Mouse (Mus musculus): Measurements from ENCODE around the gene Kdm5a.

- no peak for TF ChIP-seq CTCF (IDR thresholded peaks at IDR 0.05; ENCODE audit: low read depth, low read length)
- no peak for TF ChIP-seq POLR2A (IDR thresholded peaks at IDR 0.05; ENCODE audit: insufficient read depth, low read length)
- TF ChIP-seq EP300 (IDR thresholded peaks at IDR 0.05; ENCODE audit: insufficient read depth, low read depth, low read length) = no peak
These were observed 125.5 kb downstream of the Kdm5a start for GRCm38 (mm10) chr6:120489461-120489860.
